Mouse (Mus musculus) liver, embryonic 11.5 days (tissue): ENCODE results near the gene Fosl1. TPM values are rescaled to one million over a fixed set of nuclear protein-coding genes. Genes with fewer than 3 reads are reported as not detected.

Experiments used
- ATAC-seq: fragments of 200-750 bp; cut with Nextera tagmentation; replicated peaks from 2 replicates; pipeline ENCODE4 v1.8.0; 2017; ENCODE audit warnings: moderate number of reproducible peaks, mild to moderate bottlenecking, moderate TSS enrichment, moderate library complexity; ENCODE audit not compliant: low FRiP score
- DNase-seq: peaks from one replicate; pipeline ENCODE4 v3.0.0-alpha.2; 2017; ENCODE audit warnings: low spot score
- H3K27ac ChIP-seq: fragments of 300-500 bp; sonication (generic); 2 replicates; pipeline ENCODE4 v1.5.1; 2014; ENCODE audit warnings: mild to moderate bottlenecking, low read depth, low read length, control low read depth
- H3K27me3 ChIP-seq: fragments of 300-500 bp; sonication (generic); replicated peaks from 2 replicates; pipeline ENCODE4 v1.6.1; 2014; ENCODE audit warnings: low read length, mixed read lengths; ENCODE audit not compliant: control insufficient read depth, insufficient read depth
- H3K36me3 ChIP-seq: fragments of 300-500 bp; sonication (generic); 2 replicates; pipeline ENCODE4 v1.6.1; 2014; ENCODE audit warnings: mild to moderate bottlenecking, low read length, moderate library complexity, mixed read lengths; ENCODE audit not compliant: control insufficient read depth, insufficient read depth
- H3K4me1 ChIP-seq: fragments of 300-500 bp; sonication (generic); replicated peaks from 2 replicates; pipeline ENCODE4 v1.6.1; 2014; ENCODE audit warnings: low read length, mixed read lengths; ENCODE audit not compliant: control insufficient read depth, insufficient read depth
- H3K4me2 ChIP-seq: fragments of 300-500 bp; sonication (generic); 2 replicates; pipeline ENCODE4 v1.6.1; 2014; ENCODE audit warnings: mild to moderate bottlenecking, control low read depth, moderate library complexity
- H3K4me3 ChIP-seq: fragments of 300-500 bp; sonication (generic); 2 replicates; pipeline ENCODE4 v1.5.1; 2014; ENCODE audit warnings: low read depth, low read length, control low read depth
- H3K9ac ChIP-seq: fragments of 300-500 bp; sonication (generic); 2 replicates; pipeline ENCODE4 v1.6.1; 2014; ENCODE audit warnings: low read depth, low read length, control low read depth
- H3K9me3 ChIP-seq: fragments of 300-500 bp; sonication (generic); 2 replicates; pipeline ENCODE4 v1.6.1; 2016; ENCODE audit warnings: low read length, inconsistent platforms, mixed read lengths; ENCODE audit not compliant: control insufficient read depth
- WGBS: fragments of 180-500 bp; shearing (Covaris S2); extraction: QIAGEN DNeasy Blood & Tissue Kit; methylation state at CpG from one replicate; pipeline ENCODE4 v1.1.7; 2014; 5-methylcytosine and 5-hydroxymethylcytosine counted together
- polyA plus RNA-seq: library from polyadenylated mRNA; unstranded; fragments of >200 nt; fragmentation: Nextera tagmentation; extraction: Ambion mirVana; gene quantifications from 2 replicates; pipeline ENCODE4 v1.2.1, GENCODE M21; 2014

Gene Fosl1
- polyA plus RNA-seq, 1 experiment from 2014 or later = 0.59 TPM

DNA sequence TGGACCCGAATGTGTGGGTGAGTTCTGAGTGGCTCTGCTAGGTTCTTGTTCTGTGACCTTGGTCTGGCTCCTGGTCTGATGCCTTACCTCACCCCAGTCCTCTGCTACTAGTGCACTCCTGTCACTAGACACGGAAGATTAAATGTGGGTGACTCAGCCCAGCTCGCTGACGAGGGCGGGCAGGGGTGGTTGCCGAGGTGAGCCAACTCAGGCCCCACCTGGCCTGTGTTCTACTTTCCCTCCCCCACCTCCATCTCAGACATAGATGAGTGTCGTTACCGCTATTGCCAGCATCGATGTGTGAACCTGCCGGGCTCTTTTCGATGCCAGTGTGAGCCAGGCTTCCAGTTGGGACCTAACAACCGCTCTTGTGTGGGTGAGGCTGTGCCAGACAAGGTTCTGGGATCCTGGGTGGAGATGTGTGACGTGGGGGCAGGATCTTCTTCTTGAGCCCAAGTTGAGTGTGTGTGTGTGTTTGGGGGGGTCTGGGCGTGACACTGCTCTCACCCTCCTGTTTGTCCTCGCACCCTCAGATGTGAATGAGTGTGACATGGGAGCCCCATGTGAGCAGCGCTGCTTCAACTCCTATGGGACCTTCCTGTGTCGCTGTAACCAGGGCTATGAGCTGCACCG, 30.4 kb downstream of the Fosl1 start:
- DNase-seq (no peak), ATAC-seq (no peak)
- H3K9me3 ChIP-seq = no peaks in the 10 kb centered on the region
- no peaks in the 10 kb centered on the region; the same call in 1 of the 2 replicates for H3K27me3 ChIP-seq
- no peak overlapping the region for H3K27ac ChIP-seq
- WGBS = 89% methylated on average over 18 of the region's 18 CpGs
- H3K4me2 ChIP-seq = no peak overlapping the region
- H3K36me3 ChIP-seq = peaks cover 15% of the 10 kb centered on the region
- peaks cover 4% of the 10 kb centered on the region; the same call in 1 of the 2 replicates for H3K4me1 ChIP-seq
- no peak overlapping the region for H3K9ac ChIP-seq
- H3K4me3 ChIP-seq = no peak overlapping the region

DNA sequence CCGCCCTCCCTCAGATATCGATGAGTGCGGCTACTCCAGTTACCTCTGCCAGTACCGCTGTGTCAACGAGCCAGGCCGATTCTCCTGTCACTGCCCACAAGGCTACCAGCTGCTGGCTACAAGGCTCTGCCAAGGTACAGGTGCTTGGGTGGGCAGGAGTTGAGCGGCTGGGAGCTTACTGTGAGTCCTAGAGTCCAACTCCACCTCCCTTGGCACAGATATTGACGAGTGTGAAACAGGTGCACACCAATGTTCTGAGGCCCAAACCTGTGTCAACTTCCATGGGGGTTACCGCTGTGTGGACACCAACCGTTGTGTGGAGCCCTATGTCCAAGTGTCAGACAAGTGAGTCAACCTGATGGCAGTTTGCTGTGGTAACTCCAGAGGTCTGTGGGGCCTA, 32.7 kb downstream of the Fosl1 start:
- H3K9me3 ChIP-seq = no peaks in the 10 kb centered on the region
- no peak overlapping the region for H3K4me3 ChIP-seq
- no peaks in the 10 kb centered on the region; the same call in 1 of the 2 replicates for H3K4me1 ChIP-seq
- no peak overlapping the region for H3K4me2 ChIP-seq
- H3K27me3 ChIP-seq = no peaks in the 10 kb centered on the region; the same call in 1 of the 2 replicates
- WGBS = 80% methylated on average over 10 of the region's 10 CpGs
- H3K27ac ChIP-seq = no peak overlapping the region
- ATAC-seq = no peak
- peaks cover 21% of the 10 kb centered on the region for H3K36me3 ChIP-seq
- H3K9ac ChIP-seq = no peak overlapping the region
- no peak for DNase-seq

DNA sequence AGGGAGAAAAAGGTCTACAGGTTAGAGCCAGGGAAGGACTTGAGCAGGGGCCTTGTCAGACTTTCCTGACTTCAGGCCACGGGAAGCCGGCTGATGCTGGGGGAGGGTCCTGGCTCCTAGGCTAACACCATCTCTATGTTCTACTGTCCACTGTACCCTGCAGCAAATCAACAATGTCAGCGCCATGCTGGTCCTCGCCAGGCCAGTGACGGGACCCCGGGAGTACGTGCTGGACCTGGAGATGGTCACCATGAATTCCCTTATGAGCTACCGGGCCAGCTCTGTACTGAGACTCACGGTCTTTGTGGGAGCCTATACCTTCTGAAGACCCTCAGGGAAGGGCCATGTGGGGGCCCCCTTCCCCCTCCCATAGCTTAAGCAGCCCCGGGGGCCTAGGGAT, 34.1 kb downstream of the Fosl1 start:
- no peaks in the 10 kb centered on the region for H3K9me3 ChIP-seq
- H3K4me1 ChIP-seq = no peaks in the 10 kb centered on the region; the same call in 1 of the 2 replicates
- H3K27ac ChIP-seq = no peak overlapping the region
- ATAC-seq = no peak
- 89% methylated on average over 10 of the region's 10 CpGs for WGBS
- no peak overlapping the region for H3K4me2 ChIP-seq
- H3K27me3 ChIP-seq = no peaks in the 10 kb centered on the region
- H3K9ac ChIP-seq = 0 out of 2 replicates have a peak overlapping the region, but pooled peaks have one; percentile 9
- H3K4me3 ChIP-seq = no peak overlapping the region
- no peak for DNase-seq
- H3K36me3 ChIP-seq = peaks cover 30% of the 10 kb centered on the region

DNA sequence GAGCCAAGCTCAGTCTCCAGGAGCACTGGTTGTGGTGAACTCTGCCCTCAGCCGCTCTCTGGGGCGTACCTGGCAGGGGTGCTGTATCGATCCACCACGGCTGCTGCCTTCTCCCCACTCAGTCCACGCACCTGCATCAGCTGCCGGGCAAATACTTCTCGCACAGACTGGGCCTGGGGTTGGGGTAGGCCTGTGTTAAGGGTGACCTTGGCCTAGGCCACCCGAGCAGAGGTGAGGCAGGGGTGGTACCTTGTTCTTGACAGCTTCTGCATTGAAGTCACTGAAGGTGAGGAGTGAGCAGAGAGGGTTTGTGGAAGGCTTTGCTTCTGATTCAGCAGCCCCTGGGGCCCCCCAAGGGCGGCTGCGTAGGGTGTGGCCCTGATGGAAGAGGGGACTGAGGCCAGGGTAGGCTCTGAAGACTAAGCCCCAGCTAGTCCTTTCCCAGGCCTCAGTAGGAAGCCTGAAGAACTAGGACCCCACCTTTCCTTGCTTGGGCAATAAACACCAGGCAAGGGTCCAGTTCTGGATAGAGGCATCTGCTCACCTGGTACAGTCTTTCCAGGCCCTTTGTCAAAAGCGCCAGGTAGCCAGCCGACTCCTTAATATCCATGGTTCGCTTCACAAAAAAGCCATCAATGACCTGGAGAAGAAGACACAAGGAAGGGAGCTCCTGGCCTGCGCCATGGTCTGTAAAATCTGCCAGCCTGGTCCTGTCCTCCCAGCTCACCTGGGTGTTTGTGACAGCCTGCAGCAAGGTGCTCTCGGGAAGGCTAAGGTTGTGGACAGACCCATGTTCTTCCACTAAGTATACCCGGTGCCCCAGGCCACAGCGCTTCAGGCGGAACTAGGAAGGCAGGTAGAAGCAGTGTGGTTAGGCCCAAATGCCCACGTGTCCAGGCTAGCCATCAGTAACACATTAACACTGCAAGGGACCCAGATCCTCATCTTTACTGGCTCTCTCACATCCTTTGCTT, 36.3 kb downstream of the Fosl1 start:
- Histone ChIP-seq H3K9me3 (no peaks in the 10 kb centered on the region), H3K9ac (no peak overlapping the region), H3K4me2 (no peak overlapping the region), H3K4me3 (no peak overlapping the region), H3K27me3 (no peaks in the 10 kb centered on the region), H3K27ac (no peak overlapping the region), H3K4me1 (peaks cover 8% of the 10 kb centered on the region), H3K36me3 (peaks cover 26% of the 10 kb centered on the region)
- ATAC-seq (no peak), DNase-seq (no peak)
- 92% methylated on average over 19 of the region's 19 CpGs for WGBS

DNA sequence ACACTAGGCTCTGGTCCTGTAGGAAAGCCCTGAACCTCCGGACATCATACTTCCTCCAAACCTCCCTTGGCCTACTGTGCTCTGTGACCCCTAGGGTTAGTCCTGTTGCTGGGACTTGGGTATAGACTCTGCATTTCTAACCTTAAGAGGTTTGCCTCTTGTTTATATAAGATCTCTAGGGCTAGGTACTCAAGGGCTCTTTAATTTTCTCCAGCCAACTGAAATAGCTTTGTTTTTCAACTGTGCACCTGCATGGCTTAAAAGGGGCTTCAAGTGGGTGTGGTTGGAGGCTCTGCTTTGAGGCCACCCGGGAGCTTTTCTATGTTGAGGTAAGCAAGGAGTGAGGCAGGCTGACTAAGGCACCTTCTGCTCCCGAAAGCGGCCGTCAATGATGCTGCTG, 37.1 kb downstream of the Fosl1 start:
- Histone ChIP-seq H3K9ac (no peak overlapping the region), H3K4me3 (no peak overlapping the region), H3K4me2 (no peak overlapping the region), H3K9me3 (no peaks in the 10 kb centered on the region), H3K36me3 (peaks cover 24% of the 10 kb centered on the region), H3K4me1 (peaks cover 9% of the 10 kb centered on the region), H3K27me3 (no peaks in the 10 kb centered on the region), H3K27ac (no peak overlapping the region)
- 90% methylated on average over 5 of the region's 5 CpGs for WGBS
- ATAC-seq (no peak), DNase-seq (no peak)

DNA sequence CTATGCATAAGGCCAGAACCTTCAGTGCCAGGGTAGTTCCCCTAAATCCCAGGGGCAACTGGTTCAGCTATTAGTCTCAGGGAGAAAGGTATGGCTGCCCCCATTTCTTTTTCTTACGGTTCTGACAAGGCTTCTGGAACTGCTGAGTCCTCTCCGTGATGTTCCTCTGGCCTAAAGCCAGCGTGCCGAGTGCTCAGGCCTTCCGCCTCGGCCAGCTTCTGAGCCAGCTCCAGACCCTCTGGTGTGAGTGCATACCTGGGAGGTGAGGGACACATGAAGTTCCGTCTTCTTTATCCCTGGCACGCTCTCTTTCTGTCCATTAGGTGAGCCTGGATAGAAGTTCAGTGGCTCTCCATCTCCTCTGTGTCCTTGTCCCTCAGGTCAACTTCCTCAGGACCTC, 38.0 kb downstream of the Fosl1 start:
- no peak overlapping the region for H3K27ac ChIP-seq
- ATAC-seq = no peak
- no peak overlapping the region for H3K9ac ChIP-seq
- H3K9me3 ChIP-seq = no peaks in the 10 kb centered on the region
- WGBS = 93% methylated on average over 8 of the region's 8 CpGs
- H3K4me2 ChIP-seq = no peak overlapping the region
- peaks cover 14% of the 10 kb centered on the region for H3K4me1 ChIP-seq
- H3K36me3 ChIP-seq = peaks cover 24% of the 10 kb centered on the region
- no peak for DNase-seq
- H3K27me3 ChIP-seq = no peaks in the 10 kb centered on the region
- H3K4me3 ChIP-seq = no peak overlapping the region

DNA sequence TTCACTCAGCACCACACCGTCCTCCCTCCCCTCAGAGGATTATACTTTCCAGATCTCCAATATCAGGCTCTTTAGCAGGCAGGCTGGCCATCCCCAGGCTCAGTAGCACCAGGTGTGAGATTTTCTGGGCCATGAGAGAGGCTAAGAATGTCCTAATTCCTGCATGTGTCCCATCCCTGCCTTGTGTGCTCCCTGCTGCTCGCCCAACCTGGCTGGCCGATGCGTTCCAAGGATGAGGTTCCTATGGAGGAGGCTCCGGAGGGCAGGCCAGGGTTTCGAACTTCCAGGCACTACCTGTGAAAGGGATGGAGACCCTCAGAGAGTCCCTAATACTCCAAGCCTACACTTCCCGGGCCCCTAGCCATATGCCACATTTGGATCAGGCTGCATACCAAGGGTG, 38.5 kb downstream of the Fosl1 start:
- WGBS = 89% methylated on average over 7 of the region's 7 CpGs
- ATAC-seq = no peak

DNA sequence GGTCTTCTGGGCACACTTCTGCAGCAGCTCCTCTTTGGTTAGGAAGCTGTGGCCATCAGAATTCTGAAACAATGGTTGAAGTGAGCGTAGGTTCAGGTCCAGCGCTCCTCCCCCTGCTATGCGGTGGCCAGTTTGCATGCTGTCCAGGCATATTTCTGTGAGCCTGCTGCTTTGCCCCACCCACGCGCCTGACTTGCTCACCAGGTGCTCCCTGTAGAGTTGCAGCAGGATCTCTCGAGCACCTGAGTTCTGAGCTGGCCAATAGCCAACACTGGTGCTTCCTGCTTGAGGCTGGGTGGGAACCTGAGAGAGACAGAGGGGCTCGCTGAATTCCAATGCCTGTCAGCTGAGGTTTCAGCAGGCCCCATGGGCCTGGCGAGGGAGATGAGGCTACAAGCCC, 38.9 kb downstream of the Fosl1 start:
- Histone ChIP-seq H3K9ac (no peak overlapping the region), H3K27me3 (no peaks in the 10 kb centered on the region), H3K9me3 (no peaks in the 10 kb centered on the region), H3K4me1 (peaks cover 14% of the 10 kb centered on the region), H3K36me3 (peaks cover 24% of the 10 kb centered on the region), H3K27ac (no peak overlapping the region), H3K4me2 (no peak overlapping the region), H3K4me3 (no peak overlapping the region)
- DNase-seq = no peak
- no peak for ATAC-seq
- 91% methylated on average over 8 of the region's 8 CpGs for WGBS

More for the DNA sequence above, 38.5 kb downstream of the Fosl1 start:
- no peak for DNase-seq
- Histone ChIP-seq H3K9me3 (no peaks in the 10 kb centered on the region), H3K4me3 (no peak overlapping the region), H3K36me3 (peaks cover 24% of the 10 kb centered on the region), H3K27me3 (no peaks in the 10 kb centered on the region), H3K27ac (no peak overlapping the region), H3K4me2 (no peak overlapping the region), H3K9ac (no peak overlapping the region), H3K4me1 (peaks cover 14% of the 10 kb centered on the region)
